9 mouse cellular contexts compared by ENCODE assay signal in the genomic region with DNA sequence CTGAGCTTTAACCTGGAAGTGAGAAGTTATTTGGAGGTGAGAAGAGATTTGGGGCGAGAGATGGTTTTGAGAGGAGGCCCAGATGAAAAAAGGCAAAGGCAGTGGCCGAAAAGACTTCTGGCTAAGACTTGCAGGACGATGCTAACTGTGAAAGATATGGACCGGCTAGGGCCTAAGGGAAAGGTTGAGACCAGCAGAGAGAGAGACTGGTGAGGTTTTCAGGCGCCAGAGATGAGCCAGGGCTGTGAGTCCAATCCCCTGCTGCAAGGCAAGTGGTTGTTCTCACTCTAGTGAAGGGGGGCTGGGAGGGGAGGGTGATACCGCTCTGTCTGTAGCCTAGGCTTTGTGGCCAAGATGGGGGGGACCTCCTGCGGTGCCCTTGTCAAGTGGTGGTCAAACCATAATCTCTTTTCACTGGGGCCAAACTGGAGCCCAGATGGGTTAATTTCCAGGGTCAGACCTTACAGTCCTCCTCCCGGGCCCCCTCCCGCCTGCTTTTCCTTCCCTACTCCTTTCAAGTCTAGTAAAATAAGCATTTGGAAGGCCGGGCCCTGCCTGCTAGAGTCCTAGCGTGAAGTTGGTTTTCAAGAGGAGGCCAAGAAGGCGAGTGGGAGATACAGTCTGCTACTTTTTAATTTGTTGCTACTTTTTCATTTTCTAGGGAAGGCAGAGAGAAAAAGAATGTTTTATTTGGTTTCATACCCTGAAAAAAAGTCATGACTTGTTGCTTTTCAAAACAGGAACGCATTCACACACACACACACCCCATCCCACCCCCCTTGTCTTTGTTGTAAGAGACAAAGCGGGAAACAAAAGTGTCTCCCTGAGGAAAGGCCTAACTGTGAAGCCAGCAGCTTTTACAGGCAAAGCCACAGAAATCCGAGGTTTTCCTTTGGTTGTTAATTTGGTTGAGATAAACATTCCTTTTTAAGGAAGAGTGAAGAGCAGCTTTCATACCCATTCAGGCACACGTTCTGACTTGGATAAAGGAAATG. TPM values are rescaled to one million over a fixed set of nuclear protein-coding genes. Genes with fewer than 3 reads are reported as not detected.
DNase-seq lines count a peak whose midpoint lies in the region; ATAC-seq and TF ChIP-seq lines count a peak whose summit lies in the region.
"Had no signal": no experiment of that assay in that cellular context is flagged by ENCODE, and none has a peak within 500 bp of the region (broad histone marks: within the 10 kb centered on the region; RNA-seq: fewer than 3 reads in every experiment).

No protein-coding gene starts in this region.

- H3K27me3 ChIP-seq in heart, embryonic 11.5 days (ENCODE audit: control insufficient read depth, insufficient read depth, low read length) = peaks cover 14% of the 10 kb centered on the region
- H3K27me3 ChIP-seq in forebrain, embryonic 12.5 days = peaks cover 30% of the 10 kb centered on the region
- H3K27me3 ChIP-seq in limb, embryonic 12.5 days = no peaks in the 10 kb centered on the region
- H3K27me3 ChIP-seq: Patski had no signal

- ATAC-seq in heart, embryonic 11.5 days (replicated peaks; ENCODE audit: insufficient number of reproducible peaks, low FRiP score, low TSS enrichment) = no peak
- no peak for ATAC-seq in forebrain, embryonic 12.5 days (ENCODE audit: low FRiP score)
- ATAC-seq in limb, embryonic 12.5 days (ENCODE audit: insufficient number of reproducible peaks, insufficient read depth, low FRiP score, low TSS enrichment, low read depth) = no peak
- ATAC-seq: Patski had no signal

- H3K4me3 ChIP-seq in heart, embryonic 11.5 days (ENCODE audit: low read depth, low read length) = peak overlapping the region; percentile 76
- H3K4me3 ChIP-seq in bone marrow macrophage, adult 2 months (ENCODE audit: insufficient read depth, low read length) = peak overlapping the region; percentile 94
- peak overlapping the region; percentile 74 for H3K4me3 ChIP-seq in forebrain, embryonic 12.5 days (replicated peaks)
- H3K4me3 ChIP-seq in limb, embryonic 12.5 days (replicated peaks) = peak overlapping the region; percentile 97

- H3K4me2 ChIP-seq in heart, embryonic 11.5 days = peak overlapping the region; percentile 80
- peak overlapping the region; percentile 99 for H3K4me2 ChIP-seq in forebrain, embryonic 12.5 days
- H3K4me2 ChIP-seq in limb, embryonic 12.5 days = peak overlapping the region; percentile 99

- no peak for TF ChIP-seq POLR2A in bone marrow macrophage, adult 2 months (IDR thresholded peaks at IDR 0.05; ENCODE audit: borderline replicate concordance, low read depth, low read length)

- H3K9me3 ChIP-seq in heart, embryonic 11.5 days (replicated peaks; ENCODE audit: control insufficient read depth, low read length) = no peaks in the 10 kb centered on the region
- H3K9me3 ChIP-seq in forebrain, embryonic 12.5 days = no peaks in the 10 kb centered on the region
- no peaks in the 10 kb centered on the region for H3K9me3 ChIP-seq in limb, embryonic 12.5 days

- no peak for DNase-seq in heart, postnatal 14 days
- peak; percentile 82 for DNase-seq in neural tube, embryonic 10.5 days (ENCODE audit: extremely low spot score, low spot score)
- no peak for DNase-seq in layer of hippocampus, postnatal 25 days (ENCODE audit: extremely low spot score in 1 of 2, low spot score in 1 of 2)
- DNase-seq in spleen, postnatal 10 days (ENCODE audit: low spot score in 2 of 2) = no peak

- H3K9ac ChIP-seq in heart, embryonic 11.5 days (ENCODE audit: low read depth, low read length) = peak overlapping the region; percentile 71
- peak overlapping the region; percentile 88 for H3K9ac ChIP-seq in forebrain, embryonic 12.5 days
- H3K9ac ChIP-seq in limb, embryonic 12.5 days (replicated peaks) = peak overlapping the region; percentile 99

- H3K4me1 ChIP-seq in heart, embryonic 11.5 days (ENCODE audit: control insufficient read depth, insufficient read depth, low read length) = peaks cover 31% of the 10 kb centered on the region
- peaks cover 47% of the 10 kb centered on the region for H3K4me1 ChIP-seq in bone marrow macrophage, adult 2 months (ENCODE audit: control insufficient read depth, insufficient read depth, low read length)
- H3K4me1 ChIP-seq in forebrain, embryonic 12.5 days = peaks cover 66% of the 10 kb centered on the region
- peaks cover 66% of the 10 kb centered on the region for H3K4me1 ChIP-seq in limb, embryonic 12.5 days (replicated peaks)

- intact Hi-C loops in heart, postnatal 14 days (cut with DNase I) = loop anchor here (2.0 to 5.0 kb wide), 3 partner anchors 100 to 248 kb away; partner anchors contain the start of gene Als2

- 21% methylated on average over 16 of the region's 16 CpGs for WGBS in heart, embryonic 11.5 days (ENCODE audit: insufficient replicate concordance)
- WGBS in forebrain, embryonic 12.5 days = 4% methylated on average over 16 of the region's 16 CpGs
- 5% methylated on average over 16 of the region's 16 CpGs for WGBS in limb, embryonic 12.5 days

- H3K27ac ChIP-seq in heart, embryonic 11.5 days (ENCODE audit: low read depth, low read length) = 0 out of 2 replicates have a peak overlapping the region, but pooled peaks have one; percentile 42
- H3K27ac ChIP-seq in bone marrow macrophage, adult 2 months (ENCODE audit: insufficient read depth, low read depth, low read length) = peak overlapping the region; percentile 24; the same call in 1 of the 2 replicates
- H3K27ac ChIP-seq in forebrain, embryonic 12.5 days = peak overlapping the region; percentile 74
- H3K27ac ChIP-seq in limb, embryonic 12.5 days = peak overlapping the region; percentile 99

- H3K36me3 ChIP-seq in heart, embryonic 11.5 days (ENCODE audit: control insufficient read depth, insufficient read depth, low read length) = no peaks in the 10 kb centered on the region; the same call in 1 of the 2 replicates
- H3K36me3 ChIP-seq in forebrain, embryonic 12.5 days (replicated peaks) = no peaks in the 10 kb centered on the region
- peaks cover 23% of the 10 kb centered on the region for H3K36me3 ChIP-seq in limb, embryonic 12.5 days

- TF ChIP-seq CTCF in bone marrow macrophage, adult 2 months (IDR thresholded peaks at IDR 0.05; ENCODE audit: low read depth, low read length) = no peak

RNA-seq across cellular contexts. Expression of gene Fzd7, which starts 2.9 kb away (rescaled TPM):
- polyA plus RNA-seq in heart, embryonic 11.5 days (2014; fragmentation: Nextera tagmentation; extraction: Ambion mirVana) = 4.5 and 6.0 TPM in 2 replicates
- 1 to 10 TPM; 4.7 to 6.4 TPM for total RNA-seq in heart, postnatal 14 days (2021)
- polyA plus RNA-seq in bone marrow macrophage, adult 2 months (2012; ENCODE audit: insufficient read depth, insufficient read length, missing spikeins) = 4.3 and 4.5 TPM in 2 replicates
- polyA plus RNA-seq in forebrain, embryonic 12.5 days (2016; fragmentation: Nextera tagmentation; extraction: Ambion mirVana) = 8.1 and 10.9 TPM in 2 replicates
- polyA plus RNA-seq in limb, embryonic 12.5 days (2016; fragmentation: Nextera tagmentation; extraction: Ambion mirVana) = 20.5 and 20.9 TPM in 2 replicates
- total RNA-seq in layer of hippocampus, postnatal 25 days (2021) = 1 to 10 TPM; 5.5 to 6.1 TPM

RNA-seq across cellular contexts. Expression of gene Gm973, which starts 31.0 kb away (rescaled TPM):
- 0.17 TPM in 1 of 2 replicates, not detected in the other for polyA plus RNA-seq in heart, embryonic 11.5 days (2014; fragmentation: Nextera tagmentation; extraction: Ambion mirVana)
- total RNA-seq in heart, postnatal 14 days (2021) = under 1 TPM; 0.29 to 0.79 TPM
- polyA plus RNA-seq in bone marrow macrophage, adult 2 months (2012; ENCODE audit: insufficient read depth, insufficient read length, missing spikeins) = not detected in 2 replicates
- 1.1 and 1.3 TPM in 2 replicates for polyA plus RNA-seq in forebrain, embryonic 12.5 days (2016; fragmentation: Nextera tagmentation; extraction: Ambion mirVana)
- polyA plus RNA-seq in limb, embryonic 12.5 days (2016; fragmentation: Nextera tagmentation; extraction: Ambion mirVana) = 1.0 and 1.1 TPM in 2 replicates
- total RNA-seq in layer of hippocampus, postnatal 25 days (2021) = 10 to 100 TPM in 1 of 2 experiments, 1 to 10 TPM in 1; 8.0 to 13.6 TPM

Comparison
In these comparisons a context has a peak if more than half of its experiments do, and no peak if none do; other contexts are left out.
1. H3K27ac ChIP-seq: peak in every context shown above with its lines; median percentile 99 in limb, embryonic 12.5 days; 74 in forebrain, embryonic 12.5 days; 42 in heart, embryonic 11.5 days; 24 in bone marrow macrophage, adult 2 months.